Mouse (Mus musculus) hindbrain, embryonic 11.5 days (tissue): ENCODE data around the gene Fto. TPM values are rescaled to one million over a fixed set of nuclear protein-coding genes. Genes with fewer than 3 reads are reported as not detected.

Source experiments
- ATAC-seq: fragments of 200-750 bp; cut with Nextera tagmentation; 2 replicates; pipeline ENCODE4 v1.8.0; 2017; ENCODE audit warnings: mild to moderate bottlenecking, moderate TSS enrichment, moderate library complexity; ENCODE audit not compliant: low FRiP score
- DNase-seq: peaks from one replicate; pipeline ENCODE4 v3.0.0-alpha.2; 2015; ENCODE audit warnings: low spot score
- H3K27ac ChIP-seq: fragments of 300-500 bp; sonication (generic); 2 replicates; pipeline ENCODE4 v1.5.1; 2014; ENCODE audit warnings: mild to moderate bottlenecking, low read depth, low read length
- H3K27me3 ChIP-seq: fragments of 300-500 bp; sonication (generic); 2 replicates; pipeline ENCODE4 v1.6.1; 2014; ENCODE audit warnings: mild to moderate bottlenecking, low read length, moderate library complexity, mixed read lengths; ENCODE audit not compliant: control insufficient read depth, insufficient read depth
- H3K36me3 ChIP-seq: fragments of 300-500 bp; sonication (generic); 2 replicates; pipeline ENCODE4 v1.6.1; 2014; ENCODE audit warnings: mild to moderate bottlenecking, low read length, moderate library complexity, mixed read lengths; ENCODE audit not compliant: control insufficient read depth, insufficient read depth
- H3K4me1 ChIP-seq: fragments of 300-500 bp; sonication (generic); replicated peaks from 2 replicates; pipeline ENCODE4 v1.6.1; 2014; ENCODE audit warnings: low read length, mixed read lengths; ENCODE audit not compliant: control insufficient read depth, insufficient read depth
- H3K4me2 ChIP-seq: fragments of 300-500 bp; sonication (generic); replicated peaks from 2 replicates; pipeline ENCODE4 v1.6.1; 2014; ENCODE audit warnings: mild to moderate bottlenecking, low read depth, low read length
- H3K4me3 ChIP-seq: fragments of 300-500 bp; sonication (generic); 2 replicates; pipeline ENCODE4 v1.5.1; 2014; ENCODE audit warnings: low read depth, low read length
- H3K9ac ChIP-seq: fragments of 300-500 bp; sonication (generic); 2 replicates; pipeline ENCODE4 v1.6.1; 2014; ENCODE audit warnings: low read depth, low read length
- H3K9me3 ChIP-seq: fragments of 300-500 bp; sonication (generic); 2 replicates; pipeline ENCODE4 v1.6.1; 2016; ENCODE audit warnings: low read length; ENCODE audit not compliant: control insufficient read depth
- WGBS: fragments of 180-500 bp; shearing (Covaris S2); extraction: QIAGEN DNeasy Blood & Tissue Kit; methylation state at CpG from one replicate; pipeline ENCODE4 v1.1.7; 2014; 5-methylcytosine and 5-hydroxymethylcytosine counted together
- polyA plus RNA-seq: library from polyadenylated mRNA; unstranded; fragments of >200 nt; fragmentation: Nextera tagmentation; extraction: Ambion mirVana; gene quantifications from 2 replicates; pipeline ENCODE4 v1.2.1, GENCODE M21; 2014

Gene Fto
- polyA plus RNA-seq, 1 experiment from 2014 or later, result 94.7 TPM

DNA sequence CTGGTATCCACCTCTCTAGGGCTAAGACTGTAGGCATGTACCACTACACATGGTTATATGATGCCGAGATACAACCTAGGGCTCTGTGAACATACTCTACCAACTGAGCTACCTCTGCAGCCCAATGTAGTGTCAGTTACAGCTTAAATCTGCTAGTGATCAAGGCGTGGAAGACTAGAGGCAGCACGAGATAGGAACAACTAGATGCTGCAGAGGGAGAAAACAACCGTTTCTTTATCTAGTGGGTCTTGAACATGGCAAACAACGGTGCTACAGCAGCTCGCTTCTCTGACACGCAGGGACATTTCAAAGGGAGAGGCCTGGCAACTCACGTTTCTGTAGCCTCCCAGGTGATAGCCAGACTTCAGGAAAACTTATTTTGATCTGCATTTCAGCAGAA lies 31.8 kb upstream of the Fto start:
- H3K9ac ChIP-seq, result no peak overlapping the region
- ATAC-seq (no peak), DNase-seq (no peak)
- H3K27ac ChIP-seq, result no peak overlapping the region
- WGBS, result 87% methylated on average over 8 of the region's 8 CpGs
- H3K4me1 ChIP-seq, result no peaks in the 10 kb centered on the region
- no peak overlapping the region for H3K4me2 ChIP-seq
- H3K36me3 ChIP-seq, result no peaks in the 10 kb centered on the region
- H3K27me3 ChIP-seq, result no peaks in the 10 kb centered on the region
- H3K4me3 ChIP-seq, result no peak overlapping the region
- no peaks in the 10 kb centered on the region for H3K9me3 ChIP-seq

DNA sequence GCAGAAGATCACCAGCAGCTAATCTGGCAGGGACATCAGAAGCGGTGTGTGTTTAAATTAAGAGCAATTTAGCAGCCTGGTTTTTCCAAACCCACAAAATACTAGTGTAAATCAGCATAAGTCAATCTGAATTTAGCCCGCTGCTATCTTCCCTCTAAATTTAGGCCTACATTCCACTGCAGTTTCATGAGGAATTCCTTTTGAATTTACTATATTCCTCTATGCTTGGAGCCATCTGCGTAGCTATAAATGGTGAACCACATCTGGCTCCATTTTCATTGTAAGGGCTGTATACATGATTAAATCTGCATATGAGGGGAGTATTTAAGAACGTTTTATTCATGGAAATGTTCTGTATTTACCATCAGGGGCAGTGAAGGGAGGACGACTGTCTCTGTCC lies 30.7 kb upstream of the Fto start:
- no peaks in the 10 kb centered on the region for H3K9me3 ChIP-seq
- no peak overlapping the region for H3K4me3 ChIP-seq
- no peaks in the 10 kb centered on the region for H3K4me1 ChIP-seq
- H3K27ac ChIP-seq, result no peak overlapping the region
- H3K36me3 ChIP-seq, result peaks cover 2% of the 10 kb centered on the region; the same call in 1 of the 2 replicates
- DNase-seq (no peak), ATAC-seq (no peak)
- H3K27me3 ChIP-seq, result no peaks in the 10 kb centered on the region
- no peak overlapping the region for H3K4me2 ChIP-seq
- WGBS, result 84% methylated on average over 5 of the region's 5 CpGs
- H3K9ac ChIP-seq, result no peak overlapping the region

DNA sequence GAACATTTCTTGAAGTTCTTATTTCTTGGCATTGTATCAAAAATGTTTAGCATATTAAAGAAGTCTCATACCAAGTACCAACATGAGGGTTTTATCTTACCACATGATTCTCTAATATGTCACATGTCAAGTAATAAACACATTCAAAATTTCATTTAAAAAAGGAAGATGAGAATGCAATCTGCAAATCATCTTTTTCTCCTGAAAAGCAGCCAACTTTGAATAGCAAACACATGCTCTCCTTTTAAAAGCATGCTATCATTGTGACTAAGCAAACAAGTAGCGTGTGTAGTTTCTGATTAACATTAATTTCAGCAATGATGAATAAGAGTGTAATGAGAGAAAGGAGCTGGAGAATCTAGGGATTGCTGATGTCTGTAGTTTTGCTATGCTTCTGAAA lies 29.5 kb upstream of the Fto start:
- ATAC-seq (no peak), DNase-seq (no peak)
- H3K36me3 ChIP-seq, result peaks cover 2% of the 10 kb centered on the region; the same call in 1 of the 2 replicates
- no peaks in the 10 kb centered on the region for H3K9me3 ChIP-seq
- H3K4me3 ChIP-seq, result no peak overlapping the region
- no peak overlapping the region for H3K27ac ChIP-seq
- no peak overlapping the region for H3K4me2 ChIP-seq
- H3K27me3 ChIP-seq, result no peaks in the 10 kb centered on the region
- H3K4me1 ChIP-seq, result no peaks in the 10 kb centered on the region
- no peak overlapping the region for H3K9ac ChIP-seq
- WGBS, result 96% methylated on average over 1 of the region's 1 CpGs

DNA sequence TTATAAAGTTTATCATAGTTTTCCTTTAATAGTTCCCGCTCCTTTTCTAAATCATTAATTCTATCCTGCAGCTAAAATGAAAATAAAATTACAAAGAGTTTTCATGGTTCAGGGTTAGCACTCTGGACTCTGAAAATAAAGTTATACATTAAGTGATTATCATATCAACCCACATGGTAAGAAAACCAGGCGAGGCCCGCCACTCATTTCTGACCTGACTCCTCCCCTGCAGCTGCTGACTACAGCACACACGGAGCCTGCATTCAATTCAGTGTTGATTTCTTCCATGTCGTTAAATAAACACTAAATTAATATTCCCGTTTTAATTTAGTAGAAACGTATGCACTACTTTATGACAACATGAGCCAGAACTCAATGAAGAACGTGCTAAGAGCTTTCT lies 27.1 kb upstream of the Fto start:
- no peak overlapping the region for H3K9ac ChIP-seq
- no peak overlapping the region for H3K27ac ChIP-seq
- H3K9me3 ChIP-seq, result no peaks in the 10 kb centered on the region
- peaks cover 2% of the 10 kb centered on the region; the same call in 1 of the 2 replicates for H3K36me3 ChIP-seq
- WGBS, result 82% methylated on average over 8 of the region's 8 CpGs
- H3K4me3 ChIP-seq, result no peak overlapping the region
- DNase-seq (no peak), ATAC-seq (no peak)
- no peaks in the 10 kb centered on the region for H3K27me3 ChIP-seq
- no peaks in the 10 kb centered on the region for H3K4me1 ChIP-seq
- no peak overlapping the region for H3K4me2 ChIP-seq

DNA sequence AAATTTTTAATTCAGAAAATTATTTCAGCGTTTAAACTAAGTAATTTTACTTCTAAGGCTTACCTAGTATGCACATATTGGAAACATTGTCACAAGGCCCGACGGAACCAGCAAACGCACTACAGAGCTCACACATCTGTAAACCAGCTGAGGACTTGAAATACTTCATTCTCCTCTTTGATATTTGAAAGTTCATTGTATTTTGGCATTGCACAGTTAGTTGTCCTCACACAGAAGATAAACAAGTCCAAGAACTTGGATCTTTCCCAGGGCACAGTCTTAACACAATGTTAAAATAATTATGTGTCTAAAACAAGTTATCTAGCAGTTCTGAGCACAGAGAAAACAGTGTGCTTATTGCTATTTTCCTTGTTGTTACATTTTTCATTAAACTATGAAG lies 22.7 kb upstream of the Fto start:
- H3K4me2 ChIP-seq, result no peak overlapping the region
- ATAC-seq (no peak), DNase-seq (no peak)
- peaks cover 2% of the 10 kb centered on the region; the same call in 1 of the 2 replicates for H3K36me3 ChIP-seq
- H3K4me1 ChIP-seq, result no peaks in the 10 kb centered on the region
- H3K9me3 ChIP-seq, result no peaks in the 10 kb centered on the region
- H3K27me3 ChIP-seq, result no peaks in the 10 kb centered on the region
- no peak overlapping the region for H3K9ac ChIP-seq
- H3K27ac ChIP-seq, result no peak overlapping the region
- 81% methylated on average over 4 of the region's 4 CpGs for WGBS
- H3K4me3 ChIP-seq, result no peak overlapping the region

DNA sequence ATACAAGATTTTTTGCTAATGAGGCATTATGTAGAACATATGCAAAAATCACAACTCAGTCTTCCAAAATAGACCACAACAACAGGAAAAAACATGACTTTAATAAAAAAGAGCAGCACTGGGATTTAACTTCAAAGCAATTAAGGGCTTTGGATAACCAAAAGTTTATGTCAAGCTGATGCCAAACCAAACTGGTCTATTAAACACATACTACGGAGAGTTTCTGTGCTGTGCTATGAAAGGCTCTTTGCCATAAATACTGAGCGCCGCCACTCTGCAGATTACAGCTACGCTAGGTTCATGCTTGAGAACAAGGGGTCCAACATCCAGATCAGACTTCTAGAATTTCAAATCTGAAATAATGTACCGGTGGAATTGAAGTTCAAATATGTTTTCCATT lies 17.5 kb upstream of the Fto start:
- Histone ChIP-seq H3K27me3 (no peaks in the 10 kb centered on the region), H3K36me3 (no peaks in the 10 kb centered on the region), H3K4me1 (no peaks in the 10 kb centered on the region), H3K9me3 (no peaks in the 10 kb centered on the region), H3K27ac (no peak overlapping the region), H3K9ac (no peak overlapping the region), H3K4me3 (no peak overlapping the region), H3K4me2 (no peak overlapping the region)
- no peak for ATAC-seq
- DNase-seq, result no peak
- WGBS, result 91% methylated on average over 5 of the region's 5 CpGs

DNA sequence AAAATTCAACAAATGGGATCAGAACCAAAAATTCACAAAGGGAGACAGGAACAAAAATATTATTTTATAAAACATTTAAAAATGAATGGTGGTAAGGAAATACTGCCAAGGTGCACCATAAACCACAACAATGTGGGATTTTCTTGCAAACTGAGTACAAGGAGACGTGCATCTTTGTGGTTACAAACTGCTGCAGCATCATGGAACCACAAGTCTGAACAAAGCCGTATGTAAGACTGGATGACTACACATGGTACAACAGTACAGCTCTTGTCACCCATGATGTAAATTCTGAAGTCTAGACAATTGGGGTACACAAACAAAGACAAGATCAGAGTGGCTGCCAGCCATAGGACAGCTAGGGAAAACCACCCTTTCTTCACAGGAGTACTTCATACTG lies 14.7 kb upstream of the Fto start:
- H3K4me3 ChIP-seq, result no peak overlapping the region
- no peak for ATAC-seq
- H3K27ac ChIP-seq, result no peak overlapping the region
- H3K4me2 ChIP-seq, result no peak overlapping the region
- DNase-seq, result no peak
- H3K27me3 ChIP-seq, result no peaks in the 10 kb centered on the region
- no peaks in the 10 kb centered on the region for H3K4me1 ChIP-seq
- WGBS, result 96% methylated on average over 2 of the region's 2 CpGs
- no peak overlapping the region for H3K9ac ChIP-seq
- no peaks in the 10 kb centered on the region for H3K36me3 ChIP-seq
- no peaks in the 10 kb centered on the region for H3K9me3 ChIP-seq

DNA sequence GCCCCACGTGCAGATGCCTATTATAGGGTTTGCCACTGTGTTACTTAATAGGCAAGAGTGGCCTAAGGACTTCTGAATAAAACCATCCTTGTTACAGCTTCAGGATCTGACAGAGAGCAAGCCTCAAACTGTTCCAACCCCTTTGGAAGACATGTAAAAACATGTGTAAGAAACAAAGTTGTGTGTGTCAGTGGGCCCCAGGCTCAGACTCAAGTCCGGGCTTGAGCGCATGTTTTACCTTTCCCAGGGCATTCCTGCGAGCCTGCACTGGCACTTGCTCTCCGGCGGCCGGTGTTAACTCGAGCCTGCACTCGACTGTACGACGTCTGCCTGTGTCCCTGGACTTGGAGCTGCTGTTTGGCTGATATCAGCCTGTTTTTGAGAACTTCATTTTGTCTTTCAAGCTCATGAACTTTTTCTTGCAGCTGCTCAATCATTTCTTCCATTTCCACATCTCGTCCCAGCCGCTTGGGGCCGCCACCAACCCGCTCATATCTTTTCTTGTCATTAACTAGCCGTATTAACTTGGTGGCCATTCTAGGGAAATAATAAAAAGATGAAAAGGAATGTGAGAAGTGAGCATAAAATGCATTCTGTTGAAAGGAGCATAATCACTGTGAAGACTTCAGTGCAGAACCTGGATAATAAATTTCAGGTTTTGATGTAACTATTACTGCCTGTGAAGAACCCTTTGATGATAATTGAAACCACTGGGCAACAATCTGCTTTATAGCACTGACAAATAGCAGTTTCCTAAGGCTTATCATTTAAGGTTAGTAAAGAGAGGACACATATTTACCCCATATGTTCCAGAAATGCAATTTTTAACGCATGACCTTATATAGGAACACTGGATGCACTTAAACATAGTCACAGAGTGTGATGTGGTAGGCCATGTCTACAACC lies 8.6 kb upstream of the Fto start:
- Histone ChIP-seq H3K9ac (no peak overlapping the region), H3K27ac (no peak overlapping the region), H3K9me3 (no peaks in the 10 kb centered on the region), H3K36me3 (no peaks in the 10 kb centered on the region), H3K27me3 (no peaks in the 10 kb centered on the region), H3K4me2 (no peak overlapping the region), H3K4me3 (no peak overlapping the region), H3K4me1 (no peaks in the 10 kb centered on the region)
- no peak for ATAC-seq
- DNase-seq, result no peak
- WGBS, result 83% methylated on average over 17 of the region's 17 CpGs

DNA sequence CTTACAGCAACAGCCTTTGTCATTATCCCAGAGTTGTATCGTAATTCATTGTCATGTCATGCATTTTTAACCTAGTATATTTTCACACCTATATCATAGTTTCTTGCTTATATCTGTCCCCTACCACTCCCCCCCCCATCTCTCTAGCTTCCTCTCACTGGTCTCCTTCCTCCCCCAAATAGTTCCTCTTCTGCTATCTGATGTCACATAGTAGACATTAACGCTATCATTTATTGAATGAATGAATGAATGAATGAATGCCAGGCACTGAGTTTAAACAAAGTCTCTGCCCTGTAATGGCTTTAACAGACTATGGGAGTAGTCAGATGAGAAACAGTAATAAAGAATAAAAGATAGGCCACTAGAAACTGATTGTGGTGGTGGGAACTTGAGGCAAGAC lies 983 bp upstream of the Fto start:
- no peaks in the 10 kb centered on the region for H3K36me3 ChIP-seq
- H3K4me1 ChIP-seq, result peaks cover 5% of the 10 kb centered on the region; the same call in 1 of the 2 replicates
- H3K9ac ChIP-seq, result peak overlapping the region; percentile 65
- 86% methylated on average over 2 of the region's 2 CpGs for WGBS
- peak overlapping the region; percentile 71 for H3K4me3 ChIP-seq
- H3K9me3 ChIP-seq, result no peaks in the 10 kb centered on the region
- no peaks in the 10 kb centered on the region for H3K27me3 ChIP-seq
- H3K27ac ChIP-seq, result no peak overlapping the region
- ATAC-seq (no peak), DNase-seq (no peak)
- H3K4me2 ChIP-seq, result peak overlapping the region; percentile 63
